Mouse (Mus musculus): ENCODE data around the gene Dnajb9. TPM values are rescaled to one million over a fixed set of nuclear protein-coding genes. Genes with fewer than 3 reads are reported as not detected.

Dnajb9 gene
- polyA plus RNA-seq, 1 experiment from 2014 or later = 33.6 TPM

Small RNAs within 50 kb of the gene (microRNA-seq; reads per million reads assigned to microRNA genes)
- 1.0 reads per million for gene Mir5627

Other genes starting within 250 kb of the Dnajb9 start
- 127 and 130 TPM in 2 replicates for gene Pnpla8, start 11.0 kb upstream of the Dnajb9 start, polyA plus RNA-seq (2015; fragmentation: Nextera tagmentation; extraction: Ambion mirVana)
- 125 and 142 TPM in 2 replicates for gene Nrcam, start 118.6 kb upstream of the Dnajb9 start, polyA plus RNA-seq (2015; fragmentation: Nextera tagmentation; extraction: Ambion mirVana)

Data from hindbrain, embryonic 16.5 days (tissue).